Mouse (Mus musculus) monocyte, adult 2 months (primary cell): ENCODE data around the gene Ankdd1b.

Experiments
- DNase-seq, 2 experiments: peaks; one replicate each; pipeline ENCODE4 v3.0.0; 2022; ENCODE audit warnings: low spot score in 2 of 2, low read depth in 1 of 2

Ankdd1b gene

GRCm38 (mm10) chr13:96470957-96471356, at the start of gene Ankdd1b:
Gene Ankdd1b, minus strand, starts transcription at chr13:96471198.
- no peak for DNase-seq

DNA sequence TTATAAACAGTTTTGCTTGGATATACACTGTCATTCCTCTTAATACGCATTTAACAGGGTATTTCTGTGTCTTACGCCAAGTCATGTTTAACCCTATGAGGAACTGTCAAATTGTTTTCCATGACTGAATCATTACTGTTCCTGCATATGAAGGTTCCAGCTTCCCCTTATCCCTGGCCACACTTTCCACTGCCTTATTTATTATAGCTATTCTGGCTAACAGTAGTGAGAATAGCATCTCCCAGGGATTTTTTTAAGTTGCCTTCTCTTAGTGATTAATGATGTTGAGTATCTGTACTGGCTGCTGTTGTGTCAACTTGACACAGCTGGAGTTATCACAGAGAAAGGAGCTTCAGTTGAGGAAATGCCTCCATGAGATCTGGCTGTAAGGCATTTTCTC, 46.3 kb upstream of the Ankdd1b start:
- DNase-seq = no peak

DNA sequence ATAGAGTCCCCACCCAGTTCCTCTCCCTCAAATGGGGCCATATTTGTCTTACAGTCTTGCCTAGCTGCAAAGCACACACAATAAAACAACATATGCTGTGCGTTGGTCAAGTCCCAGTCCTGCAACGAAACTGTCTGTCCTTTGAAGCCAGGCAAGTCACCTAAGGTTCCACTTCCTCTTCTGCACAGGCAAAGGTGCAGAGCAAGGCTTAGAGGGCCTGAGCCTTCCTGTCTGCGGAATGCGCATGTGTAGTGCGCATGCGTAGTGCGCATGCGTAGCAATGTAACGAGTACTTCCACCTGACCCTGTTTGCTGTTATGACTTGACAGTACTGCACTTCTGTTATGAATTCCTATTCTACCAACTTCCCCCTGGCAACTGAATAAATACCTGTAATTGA, 45.3 kb upstream of the Ankdd1b start:
- DNase-seq = no peak

DNA sequence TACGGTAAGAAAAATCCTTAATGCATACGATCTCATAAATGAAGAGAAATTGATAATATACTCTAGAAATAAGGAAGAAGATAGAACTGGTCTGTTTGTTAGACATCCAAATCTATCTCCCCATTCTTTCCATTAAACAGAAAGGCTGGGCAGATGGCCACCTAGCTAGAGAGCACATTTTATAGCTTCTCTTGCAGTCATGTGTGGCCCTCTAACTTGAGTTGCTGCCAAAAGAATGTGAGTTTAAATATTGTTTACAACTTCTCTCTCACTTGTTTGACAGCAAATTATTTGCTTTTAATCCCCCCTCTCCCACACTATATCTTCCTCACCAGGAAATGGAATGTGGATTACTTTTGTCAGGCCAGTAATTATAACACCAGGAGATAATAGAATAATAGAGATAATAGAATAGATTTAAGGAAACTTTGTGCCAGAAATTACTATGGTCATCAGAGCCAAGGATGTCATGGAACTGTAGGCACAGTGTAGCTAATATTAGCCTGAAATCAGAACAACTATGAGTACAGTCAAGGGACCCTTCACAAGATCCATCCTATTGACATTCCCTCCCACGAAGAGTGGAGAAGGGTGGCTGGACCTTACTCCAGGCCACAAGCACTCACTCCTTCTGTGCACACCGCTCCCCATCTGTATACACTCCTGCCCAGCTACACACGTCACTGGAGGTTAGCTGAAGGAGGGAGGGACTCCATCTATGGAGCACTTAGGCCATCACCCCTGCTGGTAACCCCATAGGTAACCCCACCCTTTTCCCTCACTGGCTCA, 43.4 kb upstream of the Ankdd1b start:
- no peak for DNase-seq

DNA sequence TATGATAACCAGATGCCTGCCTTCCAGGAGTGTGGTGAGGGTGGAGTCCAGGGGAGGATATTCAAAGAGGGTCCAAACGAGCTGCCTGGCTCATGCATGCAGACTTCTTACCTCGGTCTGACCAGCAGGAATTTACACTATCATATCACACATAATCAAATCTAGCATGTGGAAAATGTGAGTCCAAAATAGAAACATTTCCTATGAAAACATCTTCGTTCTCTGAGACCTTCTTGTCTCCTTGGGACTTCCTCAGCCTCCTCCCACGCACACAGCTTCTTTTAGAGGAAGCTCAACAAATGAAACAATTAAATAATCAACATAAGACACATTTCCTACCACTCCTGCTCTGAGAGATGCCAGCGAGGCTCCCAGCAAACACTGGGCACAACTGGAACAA, 40.9 kb upstream of the Ankdd1b start:
- no peak for DNase-seq

GRCm38 (mm10) chr13:96511262-96511661, 40.3 kb upstream of the Ankdd1b start:
- DNase-seq = no peak

GRCm38 (mm10) chr13:96510635-96511034, 39.6 kb upstream of the Ankdd1b start:
- DNase-seq = no peak

DNA sequence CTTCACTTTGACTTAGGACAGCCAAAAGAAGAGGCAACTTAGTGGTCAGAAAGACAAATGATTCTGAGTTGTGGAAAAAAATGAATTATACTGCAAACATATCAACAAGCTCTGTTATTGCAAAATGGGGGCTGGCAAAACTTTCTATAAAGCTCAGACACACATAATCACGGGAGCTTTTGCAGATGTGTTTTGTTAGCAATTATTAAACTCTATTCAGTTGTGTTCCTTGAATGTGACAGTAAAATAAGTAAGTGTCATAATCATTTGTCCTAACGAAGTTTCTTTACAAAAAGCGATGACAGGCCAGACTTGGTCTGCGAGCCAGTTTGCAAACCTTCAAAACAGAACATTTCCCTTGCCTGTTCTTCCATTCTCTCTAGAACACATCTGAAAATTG, 36.5 kb upstream of the Ankdd1b start:
- no peak for DNase-seq

DNA sequence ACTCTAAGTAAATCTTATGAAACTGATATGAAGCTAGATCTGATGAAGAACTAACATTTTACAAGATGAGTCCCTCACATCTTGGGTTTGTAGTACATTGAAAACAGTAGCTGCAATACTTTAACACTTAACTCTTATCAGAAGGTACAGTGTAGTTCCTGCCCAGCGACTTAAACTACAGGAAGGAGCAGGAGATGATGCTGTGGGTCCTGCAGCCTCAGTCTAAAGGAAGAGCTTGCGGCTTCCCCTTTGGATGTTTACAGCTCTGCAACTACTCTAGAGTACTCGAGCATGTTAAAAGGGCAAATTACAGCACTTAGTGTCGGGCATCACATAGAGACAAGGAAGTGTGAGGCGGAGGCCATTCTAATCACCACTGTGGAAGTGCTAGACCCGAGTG, 35.3 kb upstream of the Ankdd1b start:
- DNase-seq = no peak

DNA sequence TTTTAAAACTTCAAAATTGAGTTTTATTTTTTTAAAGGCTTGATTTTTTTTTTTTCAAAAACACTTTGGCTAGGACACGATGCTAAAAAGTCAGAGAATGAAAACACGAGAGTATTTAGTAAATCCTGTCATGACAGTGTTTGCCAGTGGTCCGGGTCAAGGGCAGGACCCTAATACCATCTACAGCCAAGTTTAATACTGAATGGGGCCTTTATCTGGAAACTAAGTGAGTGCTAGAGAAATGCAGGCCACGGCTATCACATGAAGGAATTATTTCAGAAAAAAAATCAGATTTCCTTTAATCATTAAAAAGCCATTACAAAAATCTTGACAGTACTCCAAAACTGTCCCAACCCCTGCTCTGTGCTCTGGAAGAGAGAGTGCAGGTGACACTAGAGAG, 34.7 kb upstream of the Ankdd1b start:
- no peak for DNase-seq

DNA sequence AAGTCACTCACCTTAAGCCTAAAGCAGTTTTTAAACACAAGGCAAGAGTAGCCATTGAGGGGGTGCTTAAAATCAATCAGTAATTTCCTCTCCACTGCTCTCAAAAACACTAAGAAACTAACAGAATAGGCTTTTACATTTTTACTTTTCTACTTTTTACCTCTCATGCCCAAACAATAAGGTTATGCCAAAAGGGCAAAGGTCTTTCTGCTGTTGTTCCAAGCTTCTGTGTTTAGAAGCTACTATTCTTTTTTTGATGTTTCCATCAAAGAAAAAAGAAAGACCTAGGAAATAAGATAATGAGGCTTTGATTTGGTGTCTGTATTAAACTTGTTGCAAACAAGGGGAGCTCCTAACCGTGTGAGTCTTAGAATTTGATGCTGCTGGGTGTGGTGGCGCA, 28.9 kb upstream of the Ankdd1b start:
- no peak for DNase-seq

DNA sequence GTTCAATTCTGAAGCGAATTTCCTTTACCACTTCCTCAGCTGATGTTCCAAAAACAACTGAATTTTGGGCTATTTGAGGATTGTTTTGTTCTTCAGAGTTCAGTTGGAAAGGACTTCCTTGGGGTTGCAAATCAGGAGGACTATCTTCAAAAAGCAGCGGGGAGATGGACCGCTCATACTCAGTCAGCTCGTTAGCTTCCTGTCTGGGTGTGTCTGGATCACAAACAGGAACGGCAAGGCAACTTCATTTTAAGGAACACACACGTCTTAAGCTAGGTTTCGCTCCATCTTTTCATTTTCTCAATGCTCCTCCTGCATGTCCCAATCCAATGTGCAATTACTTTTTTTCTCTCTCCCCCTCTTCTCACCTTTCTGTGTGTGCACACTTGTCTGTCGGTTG, 25.6 kb upstream of the Ankdd1b start:
- no peak for DNase-seq

DNA sequence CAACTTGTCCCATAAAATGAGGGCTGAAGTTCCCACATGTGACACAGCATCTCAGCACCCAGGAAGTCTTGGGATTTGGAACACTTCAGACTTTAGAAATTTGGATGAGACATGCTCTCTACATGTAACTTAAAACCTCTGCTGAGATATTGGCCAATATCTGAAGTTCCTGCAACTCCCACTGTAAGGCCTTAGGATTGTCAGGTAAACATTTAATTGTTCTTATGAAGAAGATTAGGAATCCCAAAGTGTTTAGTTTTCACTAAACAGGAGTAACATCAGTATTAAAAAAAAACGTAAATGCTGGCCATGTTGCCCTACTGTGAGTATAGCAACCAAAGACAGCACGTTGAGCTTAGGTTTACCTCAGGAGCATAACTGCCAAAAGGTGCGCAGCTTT, 19.4 kb upstream of the Ankdd1b start, which contains the start of gene Gm17622:
Gene Gm17622, plus strand, starts transcription at position 301 of the 400 bp plus-strand sequence.
- no peak for DNase-seq

DNA sequence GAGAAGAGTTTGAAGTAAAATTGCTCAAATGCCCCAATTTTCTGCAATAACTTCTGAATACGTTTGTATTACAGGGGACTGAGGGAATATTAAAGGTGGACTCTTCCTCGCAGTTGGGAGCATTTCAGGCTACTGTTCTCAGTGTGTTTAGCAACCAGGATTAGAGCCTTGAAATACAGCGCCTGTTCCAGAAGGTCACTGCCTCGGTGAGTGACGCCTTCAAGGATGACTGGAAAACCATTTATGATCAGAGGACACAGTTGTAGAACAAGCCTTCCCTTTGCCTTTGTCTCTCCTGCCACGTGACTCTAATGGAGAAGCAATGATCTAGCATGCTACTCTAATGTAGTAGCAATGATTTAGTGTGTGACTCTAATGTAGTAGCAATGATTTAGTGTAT, 17.0 kb upstream of the Ankdd1b start:
- no peak for DNase-seq

DNA sequence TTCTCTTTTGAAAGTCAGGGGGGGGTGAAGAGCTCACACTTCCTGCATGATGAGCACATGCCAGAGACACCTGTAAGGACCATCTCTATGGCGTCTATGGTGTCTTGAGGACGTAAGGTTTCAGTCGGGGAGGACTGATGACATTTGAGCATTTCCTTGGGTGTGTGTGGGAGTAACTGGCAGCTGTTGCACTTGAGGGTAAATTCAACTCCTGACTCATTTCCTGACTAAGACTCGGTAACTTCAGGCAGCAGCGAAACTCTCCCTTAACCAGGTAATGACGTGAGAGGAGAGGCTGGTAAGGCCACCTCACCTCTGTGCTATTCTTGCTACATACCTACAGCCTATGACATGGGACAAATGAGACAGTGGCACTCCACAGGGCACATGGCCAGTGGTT, 16.2 kb upstream of the Ankdd1b start:
- no peak for DNase-seq

GRCm38 (mm10) chr13:96478991-96479390, 8.0 kb upstream of the Ankdd1b start:
- no peak for DNase-seq

DNA sequence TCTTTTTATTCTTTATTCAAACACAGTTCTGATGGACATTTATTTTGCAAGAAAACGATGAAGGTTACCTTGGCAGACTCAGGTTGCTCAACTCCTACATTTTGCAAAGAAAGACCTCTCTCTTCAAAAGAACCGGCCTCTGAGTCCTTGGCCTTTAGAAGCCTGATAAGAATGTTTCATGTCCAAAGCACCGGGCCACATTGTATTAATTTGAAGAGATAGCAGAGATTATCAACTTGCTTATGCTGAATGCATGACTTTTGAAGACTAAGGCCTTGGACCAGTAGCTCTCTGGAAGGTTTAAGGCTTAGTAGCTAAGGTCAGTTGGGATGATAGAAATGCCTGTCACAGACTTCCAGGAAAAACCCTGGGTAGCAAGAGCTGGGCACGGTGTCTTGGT, 6.2 kb upstream of the Ankdd1b start:
- no peak for DNase-seq

DNA sequence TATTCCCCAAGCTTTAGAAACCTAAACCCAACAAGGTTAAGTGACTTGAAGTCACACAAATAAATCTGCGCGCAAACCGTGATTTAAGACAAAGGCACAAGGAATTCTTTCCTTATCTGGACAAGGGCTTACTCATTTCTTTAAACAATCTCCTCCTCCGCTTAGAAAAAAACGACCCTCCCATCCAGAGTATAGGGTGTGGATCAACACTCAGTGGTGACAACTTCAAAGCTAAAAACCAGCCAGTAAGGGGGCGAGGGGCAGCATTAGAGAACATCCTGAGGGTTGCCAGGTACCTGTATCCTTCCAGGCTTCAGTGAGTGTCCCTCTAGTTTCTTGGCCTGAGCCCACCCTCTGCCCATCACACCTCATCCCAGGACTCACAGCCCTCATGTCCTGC, 442 bp downstream of the Ankdd1b start:
- DNase-seq = no peak

GRCm38 (mm10) chr13:96468678-96469077, 2.3 kb downstream of the Ankdd1b start:
- DNase-seq = no peak

GRCm38 (mm10) chr13:96465315-96465714, 5.7 kb downstream of the Ankdd1b start:
- no peak for DNase-seq

GRCm38 (mm10) chr13:96462644-96463043, 8.4 kb downstream of the Ankdd1b start:
- no peak for DNase-seq

DNA sequence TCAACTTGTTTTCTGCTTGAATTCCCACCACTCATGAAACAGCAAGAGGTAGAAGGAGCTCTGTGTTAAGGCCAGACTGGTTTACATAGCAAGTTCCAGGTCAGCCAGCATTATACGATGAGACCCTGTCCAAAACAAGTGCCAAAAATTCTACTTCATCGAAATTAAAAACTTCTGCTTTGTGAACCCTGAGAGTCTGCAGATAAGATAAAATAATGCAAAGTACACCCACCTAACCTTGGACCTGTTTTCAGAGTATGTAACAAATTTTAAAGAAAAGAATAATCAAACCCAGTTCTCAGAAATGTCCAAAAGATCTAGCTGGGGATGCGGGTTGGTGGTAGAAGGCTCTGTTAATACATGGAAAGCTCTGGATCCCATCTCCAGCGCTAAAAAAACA, 12.4 kb downstream of the Ankdd1b start:
- DNase-seq = no peak

- no peak for DNase-seq
Measured at GRCm38 (mm10) chr13:96458018-96458417, 13.0 kb downstream of the Ankdd1b start.
